Mouse (Mus musculus) c-Kit-positive CD71-negative TER-119-negative erythroid progenitor cells, embryonic 14.5 days (primary cell): ENCODE measurements around the gene Lpp.

Source experiments
- DNase-seq: peaks from one replicate; pipeline ENCODE4 v3.0.0-alpha.2; 2013; ENCODE audit warnings: low read depth

The Lpp gene

GRCm38 (mm10) chr16:24930621-24931020, 537.3 kb downstream of the Lpp start:
- no peak for DNase-seq

- DNase-seq, result no peak
Observed at GRCm38 (mm10) chr16:24932816-24933215, 539.5 kb downstream of the Lpp start.

- DNase-seq, result no peak
Observed at GRCm38 (mm10) chr16:24933691-24934090, 540.4 kb downstream of the Lpp start.

- DNase-seq, result no peak
Observed at GRCm38 (mm10) chr16:24941306-24942160, 548.2 kb downstream of the Lpp start.

- DNase-seq, result no peak
Observed at GRCm38 (mm10) chr16:24943486-24944261, 550.4 kb downstream of the Lpp start.

- no peak for DNase-seq
Observed at GRCm38 (mm10) chr16:24946356-24946755, 553.0 kb downstream of the Lpp start.

- no peak for DNase-seq
Observed at GRCm38 (mm10) chr16:24947485-24947884, 554.2 kb downstream of the Lpp start.

GRCm38 (mm10) chr16:24948091-24948690, 554.9 kb downstream of the Lpp start:
- no peak for DNase-seq

GRCm38 (mm10) chr16:24949265-24949664, 556.0 kb downstream of the Lpp start:
- no peak for DNase-seq

GRCm38 (mm10) chr16:24950112-24950743, 556.9 kb downstream of the Lpp start:
- DNase-seq, result no peak

- DNase-seq, result no peak
Observed at GRCm38 (mm10) chr16:24951909-24952308, 558.6 kb downstream of the Lpp start.

GRCm38 (mm10) chr16:24955054-24955453, 561.7 kb downstream of the Lpp start:
- DNase-seq, result no peak

GRCm38 (mm10) chr16:24958661-24959060, 565.4 kb downstream of the Lpp start:
- DNase-seq, result no peak

- no peak for DNase-seq
Observed at GRCm38 (mm10) chr16:24960901-24961806, 567.8 kb downstream of the Lpp start.

GRCm38 (mm10) chr16:24964311-24964710, 571.0 kb downstream of the Lpp start:
- DNase-seq, result peak; percentile 28

- no peak for DNase-seq
Observed at GRCm38 (mm10) chr16:24965091-24965490, 571.8 kb downstream of the Lpp start.

- no peak for DNase-seq
Observed at GRCm38 (mm10) chr16:24966460-24966859, 573.2 kb downstream of the Lpp start.

- no peak for DNase-seq
Observed at GRCm38 (mm10) chr16:24973009-24973631, 579.8 kb downstream of the Lpp start.

GRCm38 (mm10) chr16:24977771-24978170, 584.5 kb downstream of the Lpp start:
- DNase-seq, result no peak

- DNase-seq, result no peak
Observed at GRCm38 (mm10) chr16:24978226-24978625, 584.9 kb downstream of the Lpp start.

GRCm38 (mm10) chr16:24979391-24979790, 586.1 kb downstream of the Lpp start:
- no peak for DNase-seq
